Mouse (Mus musculus): ENCODE results near the gene F7. TPM values are rescaled to one million over a fixed set of nuclear protein-coding genes. Genes with fewer than 3 reads are reported as not detected.

The F7 gene
- polyA plus RNA-seq, 1 experiment from 2014 or later, result 0.13 TPM

Other genes with a start within 250 kb of the F7 start
- gene Mcf2l, start 152.2 kb upstream of the F7 start, polyA plus RNA-seq (2015; fragmentation: Nextera tagmentation; extraction: Ambion mirVana), result 13.3 and 14.1 TPM in 2 replicates
- gene F10, start 11.3 kb downstream of the F7 start, polyA plus RNA-seq (2015; fragmentation: Nextera tagmentation; extraction: Ambion mirVana), result 27.6 and 42.9 TPM in 2 replicates
- gene Proz, start 34.9 kb downstream of the F7 start, polyA plus RNA-seq (2015; fragmentation: Nextera tagmentation; extraction: Ambion mirVana), result 13.0 and 18.5 TPM in 2 replicates
- gene Pcid2, start 79.4 kb downstream of the F7 start, polyA plus RNA-seq (2015; fragmentation: Nextera tagmentation; extraction: Ambion mirVana), result 28.7 and 30.2 TPM in 2 replicates
- 81.5 and 84.7 TPM in 2 replicates for gene Cul4a, start 79.6 kb downstream of the F7 start, polyA plus RNA-seq (2015; fragmentation: Nextera tagmentation; extraction: Ambion mirVana)
- 256 and 550 TPM in 2 replicates for gene Lamp1, start 133.1 kb downstream of the F7 start, polyA plus RNA-seq (2015; fragmentation: Nextera tagmentation; extraction: Ambion mirVana)
- 71.7 and 75.3 TPM in 2 replicates for gene Grtp1, start 174.6 kb downstream of the F7 start, polyA plus RNA-seq (2015; fragmentation: Nextera tagmentation; extraction: Ambion mirVana)
- gene Adprhl1, start 228.1 kb downstream of the F7 start, polyA plus RNA-seq (2015; fragmentation: Nextera tagmentation; extraction: Ambion mirVana), result 0.29 and 0.40 TPM in 2 replicates